Mouse (Mus musculus) MEL-GATA-1-ER (cell line): Measurements from ENCODE around the gene Ggt1.

Experiments
- DNase-seq: peaks from one replicate; pipeline ENCODE4 v3.0.0-alpha.2; 2012; ENCODE audit warnings: low read depth; ENCODE audit errors: extremely low read depth

The Ggt1 gene

DNA sequence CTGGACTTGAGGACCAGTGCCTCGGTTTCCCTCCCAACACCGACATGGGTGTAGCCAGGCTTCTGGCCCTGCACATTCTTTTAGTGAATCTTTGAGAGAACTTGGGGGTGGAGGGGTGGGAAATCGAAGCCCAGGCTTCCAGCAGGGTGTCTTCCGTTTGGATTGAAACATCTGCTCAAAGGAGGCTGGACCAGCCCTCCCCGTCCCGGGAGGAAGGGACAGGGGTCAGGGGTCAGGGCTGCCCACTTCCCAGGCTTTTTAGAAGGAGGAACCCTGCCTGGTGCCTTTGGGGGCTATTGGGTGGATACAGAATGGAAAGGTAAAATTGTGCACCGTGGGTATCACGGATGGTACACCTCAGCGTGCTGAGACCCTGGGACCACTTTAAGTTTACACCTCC, 10.5 kb downstream of the Ggt1 start:
- DNase-seq, result no peak

- no peak for DNase-seq
Observed at GRCm38 (mm10) chr10:75573181-75573580, 11.8 kb downstream of the Ggt1 start.

DNA sequence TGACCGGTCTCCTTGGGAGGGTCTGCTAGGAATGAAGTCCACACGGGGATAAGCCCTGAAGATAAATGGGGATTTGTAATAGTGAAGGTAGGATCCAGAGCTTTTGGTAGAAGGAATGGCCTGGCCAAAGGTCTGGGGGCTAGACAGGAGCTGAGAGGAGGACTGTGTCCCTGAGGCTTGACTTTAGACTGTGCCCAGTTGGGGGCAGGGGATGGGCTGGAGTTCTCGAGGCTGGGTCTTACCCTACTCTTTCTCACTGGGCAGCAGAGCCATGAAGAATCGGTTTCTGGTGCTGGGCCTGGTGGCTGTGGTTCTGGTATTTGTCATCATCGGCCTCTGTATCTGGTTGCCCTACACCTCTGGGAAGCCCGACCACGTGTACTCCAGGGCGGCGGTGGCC, 12.6 kb downstream of the Ggt1 start:
- DNase-seq, result no peak

GRCm38 (mm10) chr10:75579129-75579528, 17.7 kb downstream of the Ggt1 start:
- no peak for DNase-seq

- DNase-seq, result peak; percentile 64
Observed at GRCm38 (mm10) chr10:75585876-75586552, 24.6 kb downstream of the Ggt1 start.

DNA sequence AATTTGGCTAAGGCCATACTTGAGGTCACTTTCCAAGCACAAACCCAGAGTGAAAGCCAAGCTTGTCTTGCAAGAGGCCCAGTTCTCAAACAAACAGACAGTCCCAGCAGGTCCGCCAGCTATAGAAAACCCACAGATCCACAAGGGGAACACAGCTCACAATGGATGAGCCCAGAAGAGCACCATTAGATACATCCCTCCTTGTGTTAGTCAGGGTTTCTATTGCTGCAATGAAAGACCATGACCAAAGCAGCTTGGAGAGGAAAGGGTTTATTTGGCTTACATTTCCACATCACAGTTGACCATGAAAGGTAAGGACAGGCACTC, 25.1 kb downstream of the Ggt1 start:
- no peak for DNase-seq

GRCm38 (mm10) chr10:75587781-75588180, 26.4 kb downstream of the Ggt1 start:
- DNase-seq, result no peak

- DNase-seq, result no peak
Observed at GRCm38 (mm10) chr10:75588336-75588735, 26.9 kb downstream of the Ggt1 start.

DNA sequence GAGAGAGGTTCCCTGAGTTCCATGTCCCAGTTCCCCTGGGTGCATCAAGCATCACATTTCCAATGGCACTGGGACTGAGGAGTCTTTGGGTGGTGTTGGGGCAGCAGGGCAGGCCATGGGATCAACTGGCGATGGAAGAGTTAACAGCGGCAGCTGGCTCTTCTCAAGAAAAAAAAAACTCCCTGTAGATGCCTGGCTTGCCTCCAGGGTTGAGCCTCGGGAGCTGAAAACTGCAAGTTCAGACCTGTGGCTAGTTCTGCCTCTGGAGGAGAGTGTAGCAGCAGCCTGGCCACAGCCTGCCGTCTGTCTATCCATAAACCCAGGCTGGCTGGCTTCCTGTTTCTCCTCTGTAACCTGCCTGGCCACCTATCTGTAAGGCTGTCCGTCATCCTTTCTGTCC, 27.7 kb downstream of the Ggt1 start, which contains the start of gene Ggt5:
Ggt5 (plus strand) TSS at position 212 of the 400 bp plus-strand sequence.
- DNase-seq, result no peak

GRCm38 (mm10) chr10:75589651-75590050, 28.2 kb downstream of the Ggt1 start:
- DNase-seq, result no peak

GRCm38 (mm10) chr10:75591211-75591894, 29.9 kb downstream of the Ggt1 start:
- DNase-seq, result peak; percentile 96

DNA sequence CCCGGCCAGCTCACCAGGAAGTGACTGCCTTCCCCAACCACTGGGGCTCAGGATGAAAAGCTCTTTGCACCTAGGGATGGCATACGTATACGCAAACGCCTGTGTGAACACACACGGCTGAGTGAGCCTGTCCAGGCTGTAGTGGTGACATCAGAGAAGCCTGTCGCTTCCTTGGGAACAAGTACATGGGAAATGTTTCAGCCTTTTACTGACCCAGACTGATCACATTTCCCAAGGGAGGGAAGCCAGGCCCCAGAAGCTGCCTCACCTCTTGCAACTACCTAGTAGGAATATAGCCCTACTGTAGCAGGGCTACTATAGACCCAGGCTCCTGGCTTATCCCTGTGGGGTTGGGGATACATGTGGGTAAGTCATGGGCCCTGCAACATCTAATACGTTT, 31.2 kb downstream of the Ggt1 start:
- no peak for DNase-seq

- no peak for DNase-seq
Observed at GRCm38 (mm10) chr10:75595981-75596380, 34.6 kb downstream of the Ggt1 start.

DNA sequence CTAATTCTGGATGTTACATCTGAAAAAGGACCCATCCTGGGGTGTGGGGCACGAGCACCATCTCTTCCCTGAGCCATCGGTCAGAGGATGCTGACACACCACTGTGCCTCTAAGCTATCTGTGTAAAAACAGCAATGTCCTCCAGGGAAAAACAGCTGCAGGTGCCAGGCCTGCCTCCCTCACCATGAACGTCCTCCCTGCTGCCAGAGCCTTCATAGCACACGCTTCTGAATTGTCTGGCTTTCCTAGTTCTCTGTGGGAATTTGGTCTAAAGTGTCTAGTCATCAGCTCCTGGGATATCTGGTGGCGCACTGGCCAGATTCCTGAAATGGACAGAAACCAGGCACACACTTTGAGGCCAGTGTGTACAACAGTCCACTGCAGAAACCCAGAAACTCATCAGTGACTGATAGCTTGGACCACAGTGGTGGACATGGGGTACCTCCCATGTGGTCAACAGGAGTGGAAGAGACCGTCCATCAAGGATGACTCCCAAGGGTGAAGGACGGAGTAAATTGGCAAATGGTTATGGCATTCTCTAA, 38.9 kb downstream of the Ggt1 start:
- DNase-seq, result no peak

DNA sequence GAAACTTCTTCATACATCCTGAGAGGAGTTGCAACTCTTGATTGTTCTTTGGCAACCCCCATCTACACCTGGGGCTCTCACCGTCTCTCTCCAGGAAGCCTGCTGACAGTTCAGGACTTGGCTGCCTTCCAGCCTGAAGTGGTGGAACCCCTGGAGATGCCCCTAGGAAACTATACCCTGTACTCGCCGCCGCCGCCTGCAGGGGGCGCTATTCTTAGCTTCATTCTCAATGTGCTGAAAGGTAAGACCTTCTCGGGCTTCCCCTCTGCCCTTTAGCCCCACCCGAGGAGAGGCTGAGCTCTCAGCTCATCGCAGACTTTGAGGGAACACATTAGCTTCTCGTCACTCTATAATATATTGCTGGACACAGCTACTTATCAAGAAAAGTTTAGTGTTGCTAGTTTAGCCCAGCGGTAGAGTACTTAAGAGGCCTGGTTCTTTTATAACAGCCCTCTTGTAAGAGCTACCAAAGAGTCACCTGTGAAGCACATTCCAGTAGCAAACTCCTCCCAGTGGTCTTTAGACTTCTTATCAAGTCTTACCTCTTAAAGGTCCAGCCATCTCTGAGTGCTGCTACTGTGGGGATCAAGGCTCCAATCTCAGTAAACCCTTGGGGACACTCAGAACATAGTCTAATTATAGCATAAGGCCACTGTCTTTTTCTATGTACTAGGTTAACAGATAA, 43.9 kb downstream of the Ggt1 start:
- no peak for DNase-seq

DNA sequence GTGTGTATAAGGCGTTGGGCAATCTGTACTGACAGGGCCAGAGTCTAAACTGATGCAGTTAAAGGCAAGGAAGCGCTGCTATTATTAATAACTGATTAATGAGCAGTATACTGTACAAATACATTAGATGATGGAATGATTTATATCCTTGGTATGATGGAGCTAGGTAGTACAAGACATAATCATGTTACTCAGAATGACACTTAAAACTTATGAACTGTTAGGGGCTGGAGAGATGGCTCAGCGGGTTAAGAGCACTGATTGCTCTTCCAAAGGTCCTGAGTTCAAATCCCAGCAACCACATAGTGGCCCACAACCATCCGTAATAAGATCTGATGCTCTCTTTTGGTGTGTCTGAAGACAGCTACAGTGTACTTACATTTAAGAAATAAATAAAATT, 45.8 kb downstream of the Ggt1 start:
- DNase-seq, result no peak

GRCm38 (mm10) chr10:75608975-75609374, 47.6 kb downstream of the Ggt1 start:
- no peak for DNase-seq

DNA sequence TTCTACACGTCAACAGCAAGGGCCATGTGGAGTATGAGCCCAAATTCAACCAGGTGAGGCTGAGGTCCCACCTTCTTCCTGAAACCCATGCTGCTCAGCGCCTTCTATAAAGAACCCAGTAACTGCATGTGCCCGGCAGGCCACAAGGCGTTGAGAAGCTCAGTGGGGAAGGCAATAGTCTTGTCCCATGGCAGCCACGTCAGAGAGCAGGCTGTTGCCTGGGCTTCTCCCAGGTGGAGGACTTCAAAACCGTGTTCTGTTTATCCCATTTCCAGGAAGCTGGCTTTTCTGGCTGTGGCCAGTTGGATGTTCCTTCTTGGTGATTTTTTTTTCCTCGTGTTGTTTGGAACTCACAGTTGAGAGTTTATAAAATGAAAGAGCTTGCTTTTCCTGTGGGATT, 49.1 kb downstream of the Ggt1 start:
- no peak for DNase-seq

- DNase-seq, result no peak
Observed at GRCm38 (mm10) chr10:75616044-75616443, 54.6 kb downstream of the Ggt1 start.

- no peak for DNase-seq
Observed at GRCm38 (mm10) chr10:75620818-75621217, 59.4 kb downstream of the Ggt1 start.

DNA sequence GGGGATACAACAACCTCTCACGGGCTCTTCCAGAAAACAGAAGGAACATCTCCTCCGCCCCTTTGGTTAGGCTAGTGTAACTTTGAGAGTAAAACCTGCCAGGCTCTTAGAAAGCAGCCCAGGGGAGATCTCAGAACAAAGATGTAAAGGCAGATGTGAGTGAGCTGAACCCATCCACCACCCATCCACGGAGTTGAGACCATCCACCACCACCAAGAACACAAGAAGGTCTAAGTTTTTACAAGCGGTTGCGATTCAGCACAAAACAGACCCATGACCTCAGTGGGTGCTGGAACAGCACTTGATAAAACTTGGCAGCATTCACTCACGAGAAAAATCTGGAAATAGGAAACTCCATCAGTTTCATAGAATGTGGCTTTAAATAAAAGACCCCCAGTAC, 64.5 kb downstream of the Ggt1 start:
- no peak for DNase-seq

- DNase-seq, result no peak
Observed at GRCm38 (mm10) chr10:75626991-75627390, 65.6 kb downstream of the Ggt1 start.
